Mouse (Mus musculus) C2C12 (cell line): ENCODE data around the gene Opn5.

Experiments
- CEBPB ChIP-seq: IDR thresholded peaks from one replicate; pipeline ENCODE4 v1.6.1; 2011; ENCODE audit warnings: low read depth, mild to moderate bottlenecking, control low read depth, moderate library complexity
- CTCF ChIP-seq: IDR thresholded peaks from one replicate; pipeline ENCODE4 v1.5.1; 2011; ENCODE audit not compliant: control insufficient read depth, insufficient read depth, insufficient read length
- MYOG ChIP-seq: IDR thresholded peaks from one replicate; pipeline ENCODE4 v1.6.1; 2011; ENCODE audit not compliant: control insufficient read depth, insufficient read length; ENCODE audit errors: extremely low read depth

DNA sequence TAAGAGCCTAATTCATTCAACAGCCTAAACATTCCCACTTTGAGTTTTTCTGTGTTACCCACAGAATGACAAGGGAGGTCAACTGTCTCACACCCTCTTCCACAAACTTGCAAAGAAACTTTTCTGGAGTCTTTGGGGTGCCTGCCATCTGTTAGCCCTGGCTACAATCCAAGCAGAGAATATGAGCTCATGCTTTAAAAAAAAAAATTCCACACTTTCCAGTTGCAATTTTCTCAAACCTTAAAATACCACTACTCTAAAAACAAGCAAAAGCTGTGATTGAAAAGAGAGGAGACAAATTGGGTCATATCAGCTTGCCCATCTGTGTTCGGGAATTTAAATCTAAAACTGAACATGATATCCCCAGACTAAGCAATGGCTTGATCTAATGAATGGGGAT lies 24.7 kb downstream of the Opn5 start:
- TF ChIP-seq CTCF (no peak), MYOG (no peak), CEBPB (no peak)
